Mouse (Mus musculus) lung, postnatal 0 days (tissue): ENCODE data around the gene St3gal3. TPM values are rescaled to one million over a fixed set of nuclear protein-coding genes. Genes with fewer than 3 reads are reported as not detected.

ENCODE experiments used
- ATAC-seq: fragments of 200-750 bp; cut with Nextera tagmentation; 2 replicates; pipeline ENCODE4 v1.8.0; 2017; ENCODE audit warnings: moderate library complexity
- DNase-seq: peaks from one replicate; pipeline ENCODE4 v3.0.0-alpha.2; 2016; ENCODE audit warnings: low spot score
- H3K27ac ChIP-seq: fragments of 300-500 bp; sonication (generic); 2 replicates; pipeline ENCODE4 v1.5.1; 2014; ENCODE audit warnings: antibody characterized with exemption, mild to moderate bottlenecking, low read length, mixed read lengths
- H3K27me3 ChIP-seq: fragments of 300-500 bp; sonication (generic); replicated peaks from 2 replicates; pipeline ENCODE4 v1.6.1; 2014; ENCODE audit warnings: low read length, mixed read lengths; ENCODE audit not compliant: insufficient read depth
- H3K36me3 ChIP-seq: fragments of 300-500 bp; sonication (generic); 2 replicates; pipeline ENCODE4 v1.6.1; 2014; ENCODE audit warnings: low read length, mixed read lengths; ENCODE audit not compliant: insufficient read depth
- H3K4me1 ChIP-seq: fragments of 300-500 bp; sonication (generic); 2 replicates; pipeline ENCODE4 v1.6.1; 2014; ENCODE audit warnings: antibody characterized with exemption, low read depth, low read length, mixed read lengths; ENCODE audit not compliant: insufficient read depth
- H3K4me2 ChIP-seq: fragments of 300-500 bp; sonication (generic); replicated peaks from 2 replicates; pipeline ENCODE4 v1.6.1; 2014; ENCODE audit warnings: low read depth, mild to moderate bottlenecking, low read length, moderate library complexity, mixed read lengths
- H3K4me3 ChIP-seq: fragments of 300-500 bp; sonication (generic); 2 replicates; pipeline ENCODE4 v1.5.1; 2014; ENCODE audit warnings: low read depth, low read length
- H3K9ac ChIP-seq: fragments of 300-500 bp; sonication (generic); replicated peaks from 2 replicates; pipeline ENCODE4 v1.6.1; 2014; ENCODE audit warnings: low read depth, mild to moderate bottlenecking
- H3K9me3 ChIP-seq: fragments of 300-500 bp; sonication (generic); 2 replicates; pipeline ENCODE4 v1.6.1; 2016; ENCODE audit warnings: low read length, mixed read lengths
- CTCF ChIP-seq: IDR thresholded peaks from 2 replicates; pipeline ENCODE4 v1.5.1; 2016; ENCODE audit warnings: antibody characterized with exemption, mild to moderate bottlenecking
- EP300 ChIP-seq: IDR thresholded peaks from 2 replicates; pipeline ENCODE4 v1.6.1; 2016; ENCODE audit warnings: antibody characterized with exemption, mild to moderate bottlenecking, control low read depth
- WGBS: fragments of 180-500 bp; shearing (Covaris S2); extraction: QIAGEN DNeasy Blood & Tissue Kit; methylation state at CpG from one replicate; pipeline ENCODE4 v1.1.7; 2014; 5-methylcytosine and 5-hydroxymethylcytosine counted together
- polyA plus RNA-seq: library from polyadenylated mRNA; unstranded; fragments of >200 nt; fragmentation: Nextera tagmentation; extraction: Ambion mirVana; gene quantifications from 2 replicates; pipeline ENCODE4 v1.2.1, GENCODE M21; 2015

St3gal3 gene
- polyA plus RNA-seq, 1 experiment from 2014 or later, result 4.5 TPM

- no peak overlapping the region for H3K4me2 ChIP-seq
- H3K27me3 ChIP-seq, result no peaks in the 10 kb centered on the region
- no peak overlapping the region for H3K9ac ChIP-seq
- no peaks in the 10 kb centered on the region for H3K9me3 ChIP-seq
- H3K4me3 ChIP-seq, result no peak overlapping the region
- H3K4me1 ChIP-seq, result peaks cover 3% of the 10 kb centered on the region; the same call in 1 of the 2 replicates
- H3K36me3 ChIP-seq, result no peaks in the 10 kb centered on the region
- no peak for TF ChIP-seq CTCF
- TF ChIP-seq EP300, result no peak
- no peak for DNase-seq
- H3K27ac ChIP-seq, result no peak overlapping the region
- no peak for ATAC-seq
- 91% methylated on average over 4 of the region's 4 CpGs for WGBS
Measured at GRCm38 (mm10) chr4:118036531-118036930, 98.2 kb downstream of the St3gal3 start.

DNA sequence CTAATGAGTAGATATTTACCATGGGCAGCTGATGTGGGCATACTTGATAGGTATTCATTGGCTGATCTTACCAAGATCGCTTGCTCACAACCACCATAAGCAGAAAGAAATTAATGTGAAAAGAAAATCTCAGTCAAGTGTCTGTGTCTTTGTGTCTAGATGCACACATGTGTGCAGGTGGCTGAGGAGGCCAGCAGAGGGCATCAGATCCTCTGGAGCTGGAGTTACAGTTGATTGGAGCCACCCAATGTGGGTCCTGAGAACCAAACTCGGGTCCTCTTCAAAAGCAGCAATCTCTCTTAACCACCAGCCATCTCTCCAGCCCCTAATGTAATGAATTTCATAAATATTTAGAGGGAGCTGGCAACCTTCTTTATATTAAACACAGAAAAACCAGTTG, 99.6 kb downstream of the St3gal3 start:
- H3K4me2 ChIP-seq, result no peak overlapping the region
- H3K27ac ChIP-seq, result no peak overlapping the region
- no peak for ATAC-seq
- no peaks in the 10 kb centered on the region for H3K27me3 ChIP-seq
- no peaks in the 10 kb centered on the region for H3K9me3 ChIP-seq
- no peak overlapping the region for H3K4me3 ChIP-seq
- no peak for DNase-seq
- H3K36me3 ChIP-seq, result no peaks in the 10 kb centered on the region
- 86% methylated on average over 2 of the region's 2 CpGs for WGBS
- no peak overlapping the region for H3K9ac ChIP-seq
- TF ChIP-seq EP300 (no peak), CTCF (peak; percentile 38)
- peaks cover 6% of the 10 kb centered on the region; the same call in 1 of the 2 replicates for H3K4me1 ChIP-seq

DNA sequence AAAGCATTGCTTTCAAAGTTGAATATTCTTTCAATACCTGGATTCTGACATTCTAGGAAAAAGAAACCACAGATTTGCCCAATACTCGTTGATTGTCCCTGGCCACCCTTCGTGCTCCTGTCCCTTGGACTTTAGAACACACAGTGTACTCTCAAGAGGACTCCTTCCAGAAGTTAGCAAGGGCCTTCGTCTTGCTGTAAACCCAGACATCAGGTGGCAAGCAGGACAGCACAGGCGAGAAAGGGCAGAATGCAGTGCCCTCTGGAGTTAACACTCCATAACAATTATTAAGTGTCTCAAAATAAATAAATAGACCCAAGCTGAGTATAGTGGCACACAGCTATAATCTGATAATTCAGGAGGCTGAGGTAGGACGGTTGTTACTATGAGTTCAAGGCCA, 101.7 kb downstream of the St3gal3 start:
- Histone ChIP-seq H3K4me1 (peaks cover 6% of the 10 kb centered on the region), H3K36me3 (no peaks in the 10 kb centered on the region)

GRCm38 (mm10) chr4:118031776-118032170, 102.9 kb downstream of the St3gal3 start:
- Histone ChIP-seq H3K4me1 (peaks cover 6% of the 10 kb centered on the region), H3K27me3 (no peaks in the 10 kb centered on the region), H3K4me2 (no peak overlapping the region), H3K9me3 (no peaks in the 10 kb centered on the region), H3K27ac (no peak overlapping the region; the same call in 1 of the 2 replicates), H3K9ac (no peak overlapping the region), H3K4me3 (no peak overlapping the region), H3K36me3 (no peaks in the 10 kb centered on the region)
- WGBS, result 82% methylated on average over 7 of the region's 7 CpGs
- no peak for ATAC-seq
- no peak for TF ChIP-seq CTCF
- TF ChIP-seq EP300, result no peak
- no peak for DNase-seq

More for the DNA sequence above, 101.7 kb downstream of the St3gal3 start:
- H3K4me2 ChIP-seq, result no peak overlapping the region
- 68% methylated on average over 5 of the region's 5 CpGs for WGBS
- TF ChIP-seq EP300 (no peak), CTCF (peak; percentile 22; the same call in 1 of the 2 replicates)
- ATAC-seq (no peak), DNase-seq (no peak)
- no peak overlapping the region for H3K27ac ChIP-seq
- no peak overlapping the region for H3K4me3 ChIP-seq
- no peaks in the 10 kb centered on the region for H3K27me3 ChIP-seq
- no peak overlapping the region for H3K9ac ChIP-seq
- no peaks in the 10 kb centered on the region for H3K9me3 ChIP-seq

DNA sequence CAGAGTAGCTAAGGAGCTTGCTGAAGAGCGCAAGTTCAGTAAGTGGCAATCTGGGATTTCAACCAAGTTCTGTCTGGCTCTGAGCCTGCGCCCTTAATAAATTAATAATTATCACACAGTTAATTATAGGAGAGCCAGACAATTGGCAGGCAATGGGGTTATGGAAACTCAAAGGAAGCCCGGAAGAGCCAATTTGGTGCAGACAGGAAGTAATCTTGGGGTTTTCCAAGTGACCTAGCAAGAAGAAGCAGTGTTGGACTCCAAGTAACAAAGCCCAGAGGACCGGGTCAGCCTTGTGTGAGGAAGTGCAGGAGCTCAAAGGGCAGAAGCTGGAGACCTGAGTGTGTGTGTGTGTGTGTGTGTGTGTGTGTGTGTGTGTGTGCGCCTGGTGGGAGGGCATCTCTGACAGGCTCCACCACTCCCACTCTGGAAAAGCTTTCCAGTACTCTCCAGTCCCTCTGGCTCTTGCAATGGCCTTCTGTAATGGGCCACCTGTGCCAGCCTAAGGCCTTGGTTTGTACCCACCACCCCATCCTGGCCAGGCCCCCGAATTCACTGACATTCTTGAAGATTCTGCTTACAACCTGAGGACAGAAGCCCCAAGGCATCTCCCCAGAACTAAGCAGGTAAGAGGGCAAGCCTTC, 103.5 kb downstream of the St3gal3 start:
- no peak for TF ChIP-seq EP300
- TF ChIP-seq CTCF, result no peak
- no peaks in the 10 kb centered on the region for H3K9me3 ChIP-seq
- H3K27me3 ChIP-seq, result no peaks in the 10 kb centered on the region
- ATAC-seq (peak; percentile 71), DNase-seq (peak; percentile 79)
- H3K27ac ChIP-seq, result no peak overlapping the region; the same call in 1 of the 2 replicates
- no peak overlapping the region for H3K4me2 ChIP-seq
- no peak overlapping the region for H3K4me3 ChIP-seq
- H3K36me3 ChIP-seq, result no peaks in the 10 kb centered on the region
- peaks cover 6% of the 10 kb centered on the region for H3K4me1 ChIP-seq
- no peak overlapping the region for H3K9ac ChIP-seq
- WGBS, result 43% methylated on average over 6 of the region's 6 CpGs

- H3K4me1 ChIP-seq, result peaks cover 6% of the 10 kb centered on the region
- DNase-seq (peak; percentile 43), ATAC-seq (peak; percentile 46; the same call in 1 of the 2 replicates)
- TF ChIP-seq CTCF, result no peak
- peak; percentile 74 for TF ChIP-seq EP300
- H3K9me3 ChIP-seq, result no peaks in the 10 kb centered on the region
- WGBS, result 55% methylated on average over 5 of the region's 5 CpGs
- H3K36me3 ChIP-seq, result no peaks in the 10 kb centered on the region
- H3K27ac ChIP-seq, result peak overlapping the region; percentile 48
- H3K4me2 ChIP-seq, result no peak overlapping the region
- no peaks in the 10 kb centered on the region for H3K27me3 ChIP-seq
- no peak overlapping the region for H3K4me3 ChIP-seq
- no peak overlapping the region for H3K9ac ChIP-seq
Measured at GRCm38 (mm10) chr4:118030330-118030729, 104.4 kb downstream of the St3gal3 start.
